Mouse (Mus musculus): ENCODE measurements around the gene Glipr1.

DNA sequence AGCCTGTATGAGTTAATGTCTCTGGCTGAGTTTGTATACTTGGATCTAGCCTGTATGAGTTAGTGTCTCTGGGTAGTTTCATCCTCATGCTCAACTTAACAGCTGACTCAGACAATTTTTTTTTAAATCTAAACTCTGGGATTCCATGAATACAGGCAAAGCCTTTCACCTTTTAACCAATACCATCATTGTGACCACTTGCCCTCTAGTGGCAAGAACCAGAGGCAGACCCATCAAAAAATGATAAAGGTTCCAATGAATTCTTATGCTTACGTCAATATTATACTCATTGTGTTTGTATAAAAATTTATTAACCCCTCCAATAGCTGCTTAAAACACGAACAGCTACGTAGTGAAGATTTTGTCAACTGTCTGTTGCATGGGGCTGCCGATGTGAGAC, 36.0 kb downstream of the Glipr1 start:
- TF ChIP-seq POLR2A (IDR thresholded peaks at IDR 0.05; ENCODE audit: borderline replicate concordance, extremely low read depth, low read depth, low read length) (no peak), CTCF (IDR thresholded peaks at IDR 0.05; ENCODE audit: insufficient read depth, low read length) (no peak)
